Mouse (Mus musculus): ENCODE data around the gene Prkce.
A peak's percentile ranks its signal among the peaks of the same experiment; 100 is the strongest.

Gene Prkce

GRCm38 (mm10) chr17:86261067-86261466 lies 93.5 kb downstream of the Prkce start:
- peak; percentile 27 for DNase-seq (ENCODE audit: low spot score)

- DNase-seq (ENCODE audit: low spot score), result no peak
These were observed 96.5 kb downstream of the Prkce start for GRCm38 (mm10) chr17:86263985-86264649.

DNA sequence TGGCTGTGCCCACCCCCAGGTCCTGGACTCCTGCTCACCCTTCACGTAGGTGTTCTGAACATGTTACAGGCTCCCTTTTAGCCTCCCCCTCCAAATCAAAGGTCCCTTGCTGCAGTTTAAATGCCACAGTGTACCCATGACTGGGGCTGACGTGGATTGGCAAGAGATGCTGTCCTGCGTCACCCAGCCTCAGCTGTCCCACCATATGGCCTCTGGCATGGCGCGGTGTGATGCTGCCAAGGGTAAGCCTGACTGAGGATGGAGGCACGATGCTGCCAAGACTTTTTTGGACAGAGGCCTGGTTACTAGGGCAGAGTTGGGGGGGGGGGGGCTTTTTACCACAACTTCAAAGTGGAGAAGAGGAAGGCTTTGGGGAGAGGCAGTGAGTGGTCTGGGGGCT lies 98.5 kb downstream of the Prkce start:
- DNase-seq (ENCODE audit: low spot score), result no peak

DNA sequence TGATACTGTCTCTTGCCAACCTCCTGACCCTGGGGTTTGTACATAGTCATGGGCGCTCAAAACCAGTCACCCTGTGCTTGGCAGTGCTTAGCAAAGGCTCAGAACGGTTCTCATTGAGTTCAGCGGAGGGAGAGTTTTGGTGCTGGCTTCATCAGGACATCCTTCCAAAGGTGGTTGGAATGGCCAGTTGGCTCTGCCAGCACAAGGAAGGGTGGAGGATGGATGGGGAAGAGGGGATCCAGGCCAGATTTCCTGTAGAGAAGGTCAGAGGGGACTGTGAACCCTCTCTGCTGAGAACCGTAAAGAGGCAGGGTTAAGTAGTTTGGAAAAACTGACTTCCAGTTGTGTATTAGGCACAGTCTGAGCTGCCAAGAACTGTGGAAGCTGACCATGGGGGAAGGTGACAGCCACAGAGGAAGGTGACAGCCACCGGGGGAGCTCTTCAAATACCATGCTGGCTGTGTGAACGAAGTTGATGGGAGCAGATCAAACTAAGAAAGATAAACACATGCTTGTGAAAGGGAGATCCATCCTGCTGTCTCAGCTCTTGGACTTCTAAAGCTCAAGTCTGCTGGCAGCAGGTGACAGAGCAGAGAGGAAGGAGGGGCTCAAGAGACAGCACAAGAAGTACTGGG lies 99.7 kb downstream of the Prkce start:
- DNase-seq (ENCODE audit: low spot score), result no peak

GRCm38 (mm10) chr17:86269639-86270038 lies 102.1 kb downstream of the Prkce start:
- DNase-seq (ENCODE audit: low spot score), result no peak

- DNase-seq (ENCODE audit: low spot score), result no peak
These were observed 102.9 kb downstream of the Prkce start for GRCm38 (mm10) chr17:86270523-86270922.

GRCm38 (mm10) chr17:86271277-86271676 lies 103.7 kb downstream of the Prkce start:
- no peak for DNase-seq (ENCODE audit: low spot score)

DNA sequence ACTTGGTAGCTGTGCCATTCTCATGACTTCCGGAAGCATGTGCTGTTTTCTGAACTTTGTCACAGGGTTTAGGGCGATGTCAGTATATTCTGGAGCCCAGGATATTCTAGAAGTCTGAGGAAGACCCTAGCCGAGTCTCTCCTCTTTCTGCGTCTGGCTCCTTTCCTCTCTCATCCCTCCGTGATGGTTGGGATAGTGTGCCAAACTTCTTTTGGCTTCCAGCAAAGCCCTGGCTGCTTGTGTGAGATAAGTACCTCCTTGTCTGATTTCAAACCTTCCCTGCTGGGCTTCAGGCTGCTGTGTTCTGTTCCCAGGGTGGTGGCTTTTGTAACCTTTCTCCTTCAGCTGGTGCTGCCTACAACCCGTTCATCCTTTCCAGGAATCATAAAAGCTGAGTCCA lies 105.4 kb downstream of the Prkce start:
- no peak for DNase-seq (ENCODE audit: low spot score)

DNA sequence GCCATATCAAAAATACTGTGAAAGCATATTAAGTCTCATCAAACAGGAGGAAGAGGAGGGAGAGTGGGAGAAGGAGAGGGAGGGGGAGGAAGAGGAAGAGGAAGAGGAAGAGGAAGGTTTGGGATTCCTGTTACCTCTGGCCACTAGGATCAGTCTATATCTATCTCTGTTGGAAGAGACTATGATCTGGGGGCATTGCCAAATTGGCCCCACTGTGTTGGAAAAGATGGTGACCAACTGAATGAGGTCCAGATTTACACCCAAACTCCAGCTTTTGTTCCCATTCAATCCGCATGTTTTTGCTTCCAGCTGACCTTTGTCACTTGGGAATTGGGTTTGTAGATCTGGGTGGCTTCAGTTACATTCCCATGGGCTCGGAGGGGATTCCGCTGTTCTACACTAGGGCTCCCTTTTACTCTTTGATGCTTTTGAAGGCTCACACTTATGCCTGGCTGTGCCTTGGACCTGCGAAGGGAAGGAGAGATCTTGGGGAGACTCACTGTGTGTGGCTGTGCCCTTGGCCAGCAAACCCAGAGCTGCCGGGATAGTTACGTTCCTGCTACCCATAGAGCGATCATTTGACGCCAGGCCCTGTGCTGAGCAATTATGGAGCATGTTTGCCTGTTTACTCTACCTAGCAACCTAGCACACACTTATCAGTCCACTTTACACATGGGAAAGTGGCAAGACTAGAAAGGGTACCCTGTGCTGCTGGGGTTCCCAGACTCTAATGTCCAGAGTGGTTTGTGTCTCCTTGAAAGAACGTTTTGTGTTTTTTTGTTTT lies 106.2 kb downstream of the Prkce start:
- no peak for DNase-seq (ENCODE audit: low spot score)

- DNase-seq (ENCODE audit: low spot score), result no peak
These were observed 106.8 kb downstream of the Prkce start for GRCm38 (mm10) chr17:86274350-86274744.

- no peak for DNase-seq (ENCODE audit: low spot score)
These were observed 108.8 kb downstream of the Prkce start for GRCm38 (mm10) chr17:86276381-86276780.

- DNase-seq (ENCODE audit: low spot score), result no peak
These were observed 109.6 kb downstream of the Prkce start for GRCm38 (mm10) chr17:86277032-86277798.

DNA sequence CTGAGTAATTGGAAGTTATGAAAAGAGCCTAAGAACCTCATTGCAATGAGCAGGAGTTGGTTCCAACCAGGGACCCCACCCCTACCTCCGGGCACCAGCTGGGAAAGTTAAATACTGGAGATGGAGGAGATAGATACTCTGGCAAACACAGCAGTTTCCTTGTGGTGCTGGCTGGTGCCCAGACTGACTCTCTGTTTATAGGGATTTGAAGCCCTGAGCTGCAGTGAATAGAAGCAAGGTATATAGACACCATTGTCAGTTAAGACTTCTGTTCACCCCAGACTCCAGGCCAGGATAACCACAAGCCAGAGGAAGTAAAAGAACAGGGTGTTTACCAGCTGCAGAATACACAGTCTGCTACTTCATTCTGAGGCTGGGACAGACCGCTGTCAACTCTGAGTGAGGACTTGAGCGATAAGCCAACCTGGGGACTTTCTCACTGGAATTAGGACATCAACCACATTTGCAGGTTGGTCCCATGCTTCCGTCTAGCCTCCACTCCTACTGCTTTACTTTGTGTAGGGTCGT lies 110.5 kb downstream of the Prkce start:
- DNase-seq (ENCODE audit: low spot score), result no peak

- DNase-seq (ENCODE audit: low spot score), result no peak
These were observed 112.2 kb downstream of the Prkce start for GRCm38 (mm10) chr17:86279751-86280150.

DNA sequence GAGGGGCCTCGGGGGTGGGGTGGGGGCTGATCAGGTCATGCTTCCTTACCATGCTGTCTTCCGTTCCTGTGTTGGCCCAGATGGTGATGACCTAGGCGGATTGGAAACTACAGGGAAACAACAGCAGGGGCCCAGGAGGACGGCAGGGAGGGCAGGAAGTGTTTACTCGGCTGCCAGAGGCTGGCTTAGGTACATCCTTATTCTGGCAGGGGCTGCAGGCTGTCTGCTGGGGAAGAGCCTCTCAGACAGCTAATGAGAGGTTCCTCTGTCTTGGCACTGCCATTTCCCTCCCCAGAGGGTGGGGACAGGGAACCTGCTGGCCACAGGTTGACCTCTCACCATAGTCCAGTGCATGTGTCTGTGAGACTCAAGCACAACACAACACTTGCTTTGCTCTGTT lies 116.2 kb downstream of the Prkce start:
- DNase-seq (ENCODE audit: low spot score), result no peak

DNA sequence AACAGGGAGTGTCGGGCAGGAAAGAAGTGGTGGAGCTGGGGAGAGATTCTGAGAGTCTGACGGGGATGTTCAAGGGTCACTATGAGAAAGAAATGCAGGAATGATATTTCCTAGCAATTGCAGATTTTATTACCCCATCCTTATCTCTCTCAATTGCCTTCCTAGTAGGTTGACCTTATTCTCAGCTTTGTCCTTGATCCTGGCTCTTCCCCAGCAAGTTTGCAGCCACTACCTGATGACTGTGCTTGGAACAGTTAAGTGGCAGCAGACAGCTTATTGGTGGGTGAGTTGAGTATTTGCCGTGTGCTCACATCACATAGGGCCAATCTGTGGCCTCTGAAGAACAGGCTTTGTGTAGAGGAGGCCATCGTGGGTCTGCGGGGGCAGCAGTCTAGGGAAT lies 117.5 kb downstream of the Prkce start:
- no peak for DNase-seq (ENCODE audit: low spot score)

DNA sequence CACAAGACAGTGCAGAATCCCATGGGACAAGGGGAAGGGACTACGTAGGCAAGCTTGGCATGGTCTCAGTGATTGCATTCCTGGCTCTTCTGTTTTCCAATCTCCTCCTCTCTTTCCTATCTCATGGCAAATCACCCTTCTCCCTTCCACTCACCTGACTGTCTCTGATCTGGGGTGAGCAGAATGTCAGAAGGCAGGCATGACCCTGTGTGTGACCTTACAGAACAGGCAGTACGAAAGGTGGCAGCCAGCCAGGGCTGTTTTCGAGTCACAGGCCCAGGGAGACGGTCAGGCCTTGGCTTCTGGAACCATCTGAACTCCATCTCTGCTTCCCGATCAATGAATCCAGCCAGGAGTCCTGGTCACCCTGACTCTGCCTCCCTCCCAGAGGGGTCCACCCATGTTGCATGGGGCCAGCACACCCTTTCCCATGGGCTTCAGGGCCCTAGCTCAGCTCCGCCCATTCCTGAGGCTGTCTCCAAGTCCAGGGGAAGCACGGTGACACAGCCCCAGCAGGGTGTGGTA lies 119.2 kb downstream of the Prkce start:
- DNase-seq (ENCODE audit: low spot score), result peak; percentile 37

DNA sequence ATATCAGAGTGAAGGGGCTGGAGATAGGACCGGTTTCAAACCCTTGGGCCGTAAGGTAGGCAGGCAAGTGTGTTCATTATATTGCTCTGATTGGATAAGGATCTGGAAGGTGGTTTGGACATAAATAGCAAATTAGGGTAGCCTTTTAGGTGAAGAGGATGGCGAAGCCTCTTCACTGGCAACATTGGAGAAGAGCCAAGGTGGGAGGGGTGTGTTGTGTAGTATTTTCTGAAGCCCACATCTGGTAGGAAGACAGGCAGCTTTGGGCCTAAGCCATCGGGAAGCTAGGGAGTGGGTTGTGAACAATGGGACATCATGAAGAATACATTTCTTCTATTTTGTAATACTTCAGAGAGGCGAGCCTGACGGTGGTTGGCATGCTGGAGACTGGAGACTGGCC lies 125.1 kb downstream of the Prkce start:
- no peak for DNase-seq (ENCODE audit: low spot score)

DNA sequence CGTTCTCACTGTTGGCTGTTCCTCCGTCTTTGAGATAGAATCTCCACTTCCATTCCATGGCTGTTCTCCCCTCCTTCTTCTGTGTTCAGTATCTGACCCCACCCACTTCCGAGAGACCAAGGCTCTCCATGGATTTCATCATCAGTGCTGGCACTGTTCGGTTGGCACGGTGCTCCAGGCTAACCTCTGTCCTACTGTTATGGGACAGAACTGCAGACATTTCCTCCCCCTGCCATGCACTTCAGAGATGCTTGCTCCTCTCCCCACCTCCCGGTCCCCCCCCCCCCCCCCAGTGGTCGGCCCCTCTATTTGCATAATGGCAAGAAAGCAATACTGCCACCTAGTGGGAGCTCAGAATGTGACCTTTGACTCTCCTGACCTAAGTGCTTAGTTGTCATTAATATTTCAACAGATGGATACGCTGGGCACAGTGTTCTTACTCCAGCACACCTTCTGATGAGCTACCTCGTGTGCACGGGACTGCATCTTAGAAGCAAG lies 125.7 kb downstream of the Prkce start:
- peak; percentile 65 for DNase-seq (ENCODE audit: low spot score)

- no peak for DNase-seq (ENCODE audit: low spot score)
These were observed 132.0 kb downstream of the Prkce start for GRCm38 (mm10) chr17:86299576-86299975.

DNA sequence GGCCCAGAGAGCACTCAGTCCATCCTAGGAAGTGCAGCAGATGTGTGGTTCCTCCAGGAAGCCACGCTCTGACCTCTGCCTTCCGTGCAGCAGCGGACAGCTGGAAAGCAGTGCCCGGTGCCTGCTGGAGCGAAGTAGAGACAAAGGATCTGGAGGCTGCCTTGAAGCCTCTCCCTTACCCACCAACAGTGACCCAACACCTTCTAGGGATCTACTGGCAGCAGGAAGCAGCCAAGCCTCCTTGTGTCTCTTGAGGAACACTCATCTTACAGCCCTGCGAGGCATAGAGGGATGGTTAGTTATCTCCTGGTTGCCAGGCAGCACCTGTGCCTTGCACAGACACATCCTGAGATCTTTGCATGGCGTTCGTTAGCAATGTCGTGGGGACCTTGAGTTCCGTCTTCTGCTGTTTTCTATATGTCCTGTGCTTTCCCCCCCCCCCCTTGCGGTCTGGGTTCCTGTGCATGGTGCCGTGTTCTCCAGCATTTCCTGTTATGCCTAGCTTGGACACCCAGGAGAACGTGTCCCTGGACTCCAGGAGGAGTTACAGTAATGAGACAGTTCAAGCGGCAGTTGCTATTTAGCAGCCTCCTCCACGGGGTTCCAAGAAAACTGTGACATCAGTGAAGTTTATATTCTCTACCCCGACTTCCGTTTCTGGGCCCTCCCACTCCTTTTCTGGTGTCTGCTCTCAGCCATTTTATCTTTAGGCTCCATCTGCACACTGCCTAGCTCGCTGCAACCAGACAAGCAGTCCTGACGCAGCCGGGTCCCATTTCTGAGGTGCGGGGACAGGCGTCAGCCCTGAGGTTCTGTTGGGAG lies 133.4 kb downstream of the Prkce start:
- no peak for DNase-seq (ENCODE audit: low spot score)
